Mouse (Mus musculus): ENCODE results near the gene H2afx. TPM values are rescaled to one million over a fixed set of nuclear protein-coding genes. Genes with fewer than 3 reads are reported as not detected.
A peak's percentile ranks its signal among the peaks of the same experiment; 100 is the strongest.
"Not testable (repeated sequence)": the region's sequence is repeated elsewhere in the genome, so short reads cannot be mapped to it uniquely, and the experiment has no call there.

The H2afx gene
- polyA plus RNA-seq, 2 experiments: 256 to 311 TPM

DNA sequence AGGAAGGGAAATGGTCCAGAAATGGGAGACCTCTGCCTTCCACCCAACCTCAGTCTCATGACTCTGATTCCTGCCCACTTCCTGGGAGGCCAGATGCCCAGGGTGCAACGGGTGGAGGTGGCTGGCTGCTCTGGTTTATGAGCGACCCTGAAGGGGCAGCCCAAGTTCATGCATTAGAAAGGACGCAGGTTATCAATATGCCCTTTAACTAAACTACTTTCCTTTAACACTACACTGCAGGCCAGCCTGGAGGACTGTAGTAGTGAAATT is 15.7 kb upstream of the H2afx start:
- Histone ChIP-seq H3K4me1 (ENCODE audit: control insufficient read depth, insufficient read depth, low read length) (peaks cover 16% of the 10 kb centered on the region), H3K36me3 (ENCODE audit: control insufficient read depth, insufficient read depth, low read length) (peaks cover 30% of the 10 kb centered on the region), H3K27ac (replicated peaks; ENCODE audit: low read depth, low read length) (no peak overlapping the region), H3K9me3 (ENCODE audit: control insufficient read depth, low read length) (no peaks in the 10 kb centered on the region), H3K4me2 (replicated peaks; ENCODE audit: low read depth, low read length, severe bottlenecking) (peak overlapping the region; percentile 93), H3K27me3 (ENCODE audit: control insufficient read depth, insufficient read depth, low read length) (no peaks in the 10 kb centered on the region), H3K9ac (ENCODE audit: low read depth, low read length, severe bottlenecking) (no peak overlapping the region), H3K4me3 (replicated peaks; ENCODE audit: low read length) (peak overlapping the region; percentile 89)
- no peak for DNase-seq (ENCODE audit: low spot score)
- no peak for TF ChIP-seq POLR2A (IDR thresholded peaks at IDR 0.05; ENCODE audit: borderline replicate concordance, extremely low read depth, insufficient read depth, insufficient read length)
- WGBS: 30% methylated on average over 3 of the region's 3 CpGs
- ATAC-seq (ENCODE audit: low FRiP score, low read depth): no peak

DNA sequence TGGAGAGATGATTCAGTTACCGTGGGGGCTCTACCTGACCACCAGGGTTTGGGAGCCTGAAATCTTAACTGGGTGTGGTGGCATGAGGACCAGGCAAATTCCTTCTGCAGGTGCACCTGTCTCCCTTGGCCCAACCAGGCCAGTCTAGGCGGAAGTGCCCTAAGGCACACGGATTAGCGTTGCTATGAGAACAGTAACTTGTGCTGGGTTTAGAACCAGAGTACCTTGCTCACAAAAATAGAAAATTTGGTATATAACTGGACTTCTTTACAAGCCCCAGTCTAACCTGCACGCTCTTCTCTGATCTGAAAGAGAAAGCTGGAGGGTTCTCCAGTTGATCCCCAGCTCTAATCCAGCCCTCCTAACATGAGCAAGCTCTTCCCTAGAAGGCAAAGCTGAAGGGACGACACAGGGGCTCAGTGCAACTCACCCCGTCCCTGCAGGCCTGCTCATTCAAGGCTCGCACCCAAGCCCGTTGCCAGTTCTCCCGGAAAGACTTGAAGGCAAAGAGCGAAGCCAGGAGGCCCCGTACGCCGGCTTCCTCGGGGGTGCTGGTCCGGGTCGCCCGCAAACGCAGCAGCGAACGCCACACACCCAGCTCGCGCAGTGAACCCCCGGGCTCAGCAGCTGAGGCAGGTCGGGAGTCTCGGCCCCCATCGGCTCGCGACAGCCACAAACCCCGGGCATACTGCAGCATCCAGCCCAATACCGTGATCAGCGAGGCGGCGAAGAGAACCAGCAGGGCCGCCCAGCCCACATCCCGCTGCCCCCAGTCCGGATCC is 15.2 kb upstream of the H2afx start:
- Histone ChIP-seq H3K36me3 (ENCODE audit: control insufficient read depth, insufficient read depth, low read length) (peaks cover 25% of the 10 kb centered on the region), H3K4me1 (ENCODE audit: control insufficient read depth, insufficient read depth, low read length) (peaks cover 16% of the 10 kb centered on the region), H3K27me3 (ENCODE audit: control insufficient read depth, insufficient read depth, low read length) (no peaks in the 10 kb centered on the region), H3K4me3 (replicated peaks; ENCODE audit: low read length) (peak overlapping the region; percentile 89), H3K27ac (replicated peaks; ENCODE audit: low read depth, low read length) (no peak overlapping the region), H3K9me3 (ENCODE audit: control insufficient read depth, low read length) (no peaks in the 10 kb centered on the region), H3K9ac (ENCODE audit: low read depth, low read length, severe bottlenecking) (peak overlapping the region; percentile 73), H3K4me2 (replicated peaks; ENCODE audit: low read depth, low read length, severe bottlenecking) (peak overlapping the region; percentile 93)
- no peak for TF ChIP-seq POLR2A (IDR thresholded peaks at IDR 0.05; ENCODE audit: borderline replicate concordance, extremely low read depth, insufficient read depth, insufficient read length)
- ATAC-seq (ENCODE audit: low FRiP score, low read depth) (no peak; the same call in 1 of the 2 replicates), DNase-seq (ENCODE audit: low spot score) (no peak)
- WGBS: 5% methylated on average over 27 of the region's 37 CpGs

DNA sequence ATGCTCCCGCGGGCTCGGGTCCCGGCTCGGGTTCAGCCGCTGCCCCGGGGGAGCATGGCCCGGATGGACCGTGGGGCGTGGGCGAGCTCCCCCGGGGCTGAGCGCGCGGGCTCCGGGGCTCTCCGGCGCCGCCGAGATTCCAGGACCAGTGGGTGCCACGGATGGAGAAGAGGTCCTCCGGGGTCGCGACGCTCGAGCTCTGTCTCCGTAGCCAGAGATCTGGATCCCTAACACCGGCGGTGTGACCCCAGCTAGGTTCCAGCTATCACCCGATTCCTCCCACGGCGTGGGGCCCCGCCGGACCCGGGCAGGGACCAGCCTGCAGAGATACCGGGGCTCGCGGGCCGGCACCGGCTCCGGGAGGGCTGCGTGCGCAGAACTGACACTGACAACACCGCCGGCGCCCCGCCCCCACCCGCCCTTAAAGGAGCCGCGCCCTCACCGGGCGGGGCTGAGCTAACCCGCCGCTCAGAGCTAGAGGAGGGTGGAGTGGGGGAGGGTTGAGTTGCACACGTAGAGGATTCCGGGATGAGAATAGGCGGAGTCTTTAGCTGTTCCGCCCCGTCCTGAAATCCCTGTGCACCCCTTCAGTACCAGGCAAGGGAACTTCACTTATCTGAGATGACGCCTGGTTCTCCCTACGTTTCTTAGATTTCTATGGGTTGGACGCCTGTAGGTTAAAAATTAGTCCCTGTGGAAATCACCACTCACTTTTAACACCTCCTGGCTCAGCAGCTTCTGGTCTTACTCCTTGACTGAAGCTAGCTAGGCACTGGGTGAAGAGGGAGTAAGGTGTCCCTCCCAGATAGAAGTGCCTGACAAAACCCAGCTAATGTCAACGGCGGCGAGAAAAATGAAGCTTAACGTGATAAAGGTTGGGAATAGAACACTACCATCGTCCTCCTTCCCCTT is 14.4 kb upstream of the H2afx start, which contains the start of gene C2cd2l:
C2cd2l (minus strand) TSS at position 399 of the 912 bp plus-strand sequence.
- Histone ChIP-seq H3K4me2 (replicated peaks; ENCODE audit: low read depth, low read length, severe bottlenecking) (peak within 1 kb of the TSS; percentile 93), H3K4me1 (ENCODE audit: control insufficient read depth, insufficient read depth, low read length) (peaks cover 16% of the 10 kb centered on the region), H3K9ac (ENCODE audit: low read depth, low read length, severe bottlenecking) (peak within 1 kb of the TSS; percentile 73), H3K4me3 (replicated peaks; ENCODE audit: low read length) (peak within 1 kb of the TSS; percentile 89), H3K27me3 (ENCODE audit: control insufficient read depth, insufficient read depth, low read length) (no peaks in the 10 kb centered on the region), H3K27ac (replicated peaks; ENCODE audit: low read depth, low read length) (peak within 1 kb of the TSS; percentile 53), H3K36me3 (ENCODE audit: control insufficient read depth, insufficient read depth, low read length) (peaks cover 17% of the 10 kb centered on the region), H3K9me3 (ENCODE audit: control insufficient read depth, low read length) (no peaks in the 10 kb centered on the region)
- DNase-seq (ENCODE audit: low spot score) (peak; percentile 99), ATAC-seq (ENCODE audit: low FRiP score, low read depth) (peak; percentile 99)
- TF ChIP-seq POLR2A (IDR thresholded peaks at IDR 0.05; ENCODE audit: borderline replicate concordance, extremely low read depth, insufficient read depth, insufficient read length): 0 out of 2 replicates have a peak, but pooled peaks have one; percentile 40
- under 1% methylated on average over 34 of the region's 67 CpGs for WGBS

DNA sequence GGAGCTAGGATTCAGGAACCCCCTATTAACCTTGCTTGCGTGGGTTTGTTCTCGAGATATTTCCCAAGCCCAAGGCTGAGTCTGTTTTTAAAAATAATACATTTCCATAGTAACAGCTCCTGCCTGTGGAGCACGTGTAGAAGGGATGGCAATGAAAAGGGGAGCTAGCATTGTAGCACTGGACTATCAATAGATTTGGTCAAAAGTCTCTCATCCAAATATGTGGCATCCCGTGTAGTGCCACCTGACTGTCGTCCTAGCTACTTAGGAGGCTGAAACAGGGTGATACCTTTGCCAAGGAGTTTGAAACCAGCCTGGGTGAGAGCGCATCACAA is 13.7 kb upstream of the H2afx start:
- H3K27ac ChIP-seq (replicated peaks; ENCODE audit: low read depth, low read length): peak overlapping the region; percentile 53

DNA sequence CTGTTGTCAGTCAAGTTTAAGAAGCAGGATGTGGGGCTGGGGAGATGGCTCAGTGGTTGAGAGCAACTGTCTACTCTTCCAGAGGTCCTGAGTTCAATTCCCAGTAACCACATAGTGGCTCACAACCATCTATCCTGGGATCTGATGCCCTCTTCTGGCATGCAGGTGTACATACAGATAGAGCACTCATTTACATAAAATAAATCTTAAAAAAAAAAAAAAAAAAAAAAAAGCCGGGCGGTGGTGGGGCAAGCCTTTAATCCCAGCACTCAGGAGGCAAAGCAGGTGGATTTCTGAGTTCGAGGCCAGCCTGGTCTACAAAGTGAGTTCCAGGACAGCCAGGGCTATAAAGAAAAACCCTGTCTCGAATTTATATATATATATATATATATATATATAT is 10.8 kb upstream of the H2afx start:
- not testable (repeated sequence) for ATAC-seq (ENCODE audit: low FRiP score, low read depth); H3K4me3 ChIP-seq (replicated peaks; ENCODE audit: low read length); DNase-seq (ENCODE audit: low spot score); H3K9ac ChIP-seq (ENCODE audit: low read depth, low read length, severe bottlenecking); H3K9me3 ChIP-seq (ENCODE audit: control insufficient read depth, low read length); H3K36me3 ChIP-seq (ENCODE audit: control insufficient read depth, insufficient read depth, low read length); H3K4me2 ChIP-seq (replicated peaks; ENCODE audit: low read depth, low read length, severe bottlenecking); H3K27me3 ChIP-seq (ENCODE audit: control insufficient read depth, insufficient read depth, low read length); H3K27ac ChIP-seq (replicated peaks; ENCODE audit: low read depth, low read length)
- 68% methylated on average over 3 of the region's 4 CpGs for whole genome bisulfite sequencing
- H3K4me1 ChIP-seq (ENCODE audit: control insufficient read depth, insufficient read depth, low read length): peaks cover 22% of the 10 kb centered on the region

More for the DNA sequence above, 13.7 kb upstream of the H2afx start:
- Histone ChIP-seq H3K4me1 (ENCODE audit: control insufficient read depth, insufficient read depth, low read length) (peaks cover 19% of the 10 kb centered on the region), H3K9ac (ENCODE audit: low read depth, low read length, severe bottlenecking) (peak overlapping the region; percentile 73), H3K4me3 (replicated peaks; ENCODE audit: low read length) (peak overlapping the region; percentile 89), H3K4me2 (replicated peaks; ENCODE audit: low read depth, low read length, severe bottlenecking) (peak overlapping the region; percentile 93), H3K36me3 (ENCODE audit: control insufficient read depth, insufficient read depth, low read length) (peaks cover 11% of the 10 kb centered on the region), H3K9me3 (ENCODE audit: control insufficient read depth, low read length) (no peaks in the 10 kb centered on the region), H3K27me3 (ENCODE audit: control insufficient read depth, insufficient read depth, low read length) (no peaks in the 10 kb centered on the region)
- peak; percentile 36 for ATAC-seq (ENCODE audit: low FRiP score, low read depth)
- 21% methylated on average over 6 of the region's 6 CpGs for WGBS
- TF ChIP-seq POLR2A (IDR thresholded peaks at IDR 0.05; ENCODE audit: borderline replicate concordance, extremely low read depth, insufficient read depth, insufficient read length): no peak
- DNase-seq (ENCODE audit: low spot score): peak; percentile 38
